Mouse (Mus musculus) small intestine, adult 2 months (tissue): Measurements from ENCODE around the gene Etv3. TPM values are rescaled to one million over a fixed set of nuclear protein-coding genes. Genes with fewer than 3 reads are reported as not detected.

Experiments used
- H3K27ac ChIP-seq: fragments of 200-500 bp; 2 replicates; pipeline ENCODE4 v1.5.1; 2012; ENCODE audit warnings: low read depth, low read length, control low read depth, inconsistent platforms; ENCODE audit not compliant: insufficient read depth
- H3K27me3 ChIP-seq: fragments of 200-500 bp; 2 replicates; pipeline ENCODE4 v1.6.1; 2012; ENCODE audit warnings: mild to moderate bottlenecking, moderate library complexity, low read length, inconsistent platforms; ENCODE audit not compliant: control insufficient read depth, insufficient read depth
- H3K36me3 ChIP-seq: fragments of 200-500 bp; 2 replicates; pipeline ENCODE4 v1.6.1; 2012; ENCODE audit warnings: mild to moderate bottlenecking, low read length, control low read depth, inconsistent platforms; ENCODE audit not compliant: control insufficient read depth, insufficient read depth
- H3K4me1 ChIP-seq: fragments of 200-500 bp; 2 replicates; pipeline ENCODE4 v1.6.1; 2012; ENCODE audit warnings: low read length, inconsistent platforms, mixed read lengths; ENCODE audit not compliant: control insufficient read depth, insufficient read depth, insufficient read length
- H3K4me3 ChIP-seq: fragments of 200-500 bp; 2 replicates; pipeline ENCODE4 v1.5.1; 2012; ENCODE audit warnings: low read depth, mild to moderate bottlenecking, control low read depth, inconsistent platforms, low read length, moderate library complexity
- CTCF ChIP-seq: fragments of 200-500 bp; IDR thresholded peaks from 2 replicates; pipeline ENCODE4 v1.5.1; 2012; ENCODE audit warnings: low read depth, mild to moderate bottlenecking, control low read depth, inconsistent platforms, low read length, moderate library complexity, mixed read lengths; ENCODE audit not compliant: insufficient replicate concordance, insufficient read length; ENCODE audit errors: extremely low read depth
- POLR2A ChIP-seq: fragments of 200-500 bp; IDR thresholded peaks from 2 replicates; pipeline ENCODE4 v1.6.1; 2012; ENCODE audit warnings: low read depth, mild to moderate bottlenecking, control low read depth, inconsistent platforms, low read length, moderate library complexity
- WGBS: fragments of 180-500 bp; shearing (Covaris S2); methylation state at CpG from one replicate; pipeline ENCODE4 v1.1.7; 2018; 5-methylcytosine and 5-hydroxymethylcytosine counted together
- polyA plus RNA-seq: library from polyadenylated mRNA; depleted of rRNA; stranded (reverse); fragments of >200 nt; gene quantifications from 2 replicates; pipeline ENCODE4 v1.2.3, GENCODE M21; 2012

Etv3 gene
- polyA plus RNA-seq, 1 experiment = 19.9 TPM

DNA sequence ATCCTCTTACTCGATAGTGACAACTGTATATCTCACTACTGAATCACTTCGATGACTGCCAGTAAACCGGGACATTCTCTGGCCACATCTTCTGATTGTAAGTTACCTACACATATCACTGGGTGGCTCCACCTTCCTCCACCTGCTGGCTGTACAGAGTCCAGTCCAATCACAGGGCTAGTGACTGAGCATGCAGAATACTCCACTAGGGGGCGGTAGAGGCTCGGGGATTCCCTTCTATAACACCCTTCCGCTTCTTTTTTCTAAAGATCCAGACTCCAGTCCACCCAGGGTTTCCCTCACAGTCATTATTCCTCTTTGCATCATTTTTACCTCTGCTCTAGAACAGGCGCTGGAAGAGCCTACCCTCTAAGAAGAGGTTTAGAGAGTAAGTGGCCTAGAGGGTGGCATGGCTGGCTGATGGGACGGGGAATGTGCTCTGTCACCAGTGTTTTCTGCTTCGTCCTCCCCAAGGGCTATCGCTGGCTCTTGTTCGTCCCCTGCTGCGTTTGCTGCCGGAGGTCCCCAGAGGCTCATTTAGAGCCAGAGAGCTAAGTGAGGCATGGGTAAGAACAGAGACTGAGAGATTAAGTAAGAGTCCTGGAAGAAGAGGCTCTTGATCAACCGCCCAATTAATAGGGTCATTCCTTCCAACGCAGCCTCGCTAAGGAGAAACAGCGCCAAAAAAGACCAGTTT, 16.9 kb upstream of the Etv3 start:
- 12% methylated on average over 17 of the region's 17 CpGs for WGBS
- TF ChIP-seq CTCF (peak; percentile 97; the same call in 1 of the 2 replicates), POLR2A (no peak)
- peaks cover 42% of the 10 kb centered on the region for H3K4me1 ChIP-seq
- peak overlapping the region; percentile 49 for H3K4me3 ChIP-seq
- H3K27me3 ChIP-seq = no peaks in the 10 kb centered on the region
- H3K27ac ChIP-seq = peak overlapping the region; percentile 91
- H3K36me3 ChIP-seq = no peaks in the 10 kb centered on the region

DNA sequence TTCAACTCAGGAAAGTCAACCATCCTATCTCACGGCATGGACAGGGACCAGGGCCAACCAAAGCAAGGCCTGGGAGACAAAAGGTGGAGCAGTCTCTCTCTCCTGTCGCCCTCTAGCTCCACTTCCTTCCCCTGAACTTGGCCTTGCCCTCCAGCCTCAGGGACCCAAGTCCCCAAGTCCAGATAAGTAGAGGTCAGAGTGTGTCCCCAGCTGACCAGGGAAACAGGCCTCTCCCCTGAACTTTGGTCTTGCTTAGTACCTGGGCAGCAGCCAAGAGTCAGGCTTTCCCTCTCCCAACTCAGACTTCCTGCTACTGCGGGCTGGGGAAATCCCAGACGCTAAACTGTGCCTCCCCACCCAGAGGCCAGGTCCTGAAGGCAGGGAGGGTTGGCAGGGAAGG, 16.1 kb upstream of the Etv3 start:
- H3K27ac ChIP-seq = peak overlapping the region; percentile 91
- 10% methylated on average over 4 of the region's 4 CpGs for WGBS

GRCm38 (mm10) chr3:87510832-87511231, 14.4 kb upstream of the Etv3 start:
- TF ChIP-seq POLR2A (no peak), CTCF (no peak)
- 0 out of 2 replicates have a peak overlapping the region, but pooled peaks have one; percentile 68 for H3K27ac ChIP-seq
- H3K4me3 ChIP-seq = no peak overlapping the region
- 94% methylated on average over 9 of the region's 9 CpGs for WGBS
- peaks cover 60% of the 10 kb centered on the region for H3K4me1 ChIP-seq
- H3K36me3 ChIP-seq = no peaks in the 10 kb centered on the region
- H3K27me3 ChIP-seq = no peaks in the 10 kb centered on the region

More for the DNA sequence above, 16.1 kb upstream of the Etv3 start:
- peaks cover 46% of the 10 kb centered on the region for H3K4me1 ChIP-seq
- H3K36me3 ChIP-seq = no peaks in the 10 kb centered on the region
- H3K27me3 ChIP-seq = no peaks in the 10 kb centered on the region
- H3K4me3 ChIP-seq = peak overlapping the region; percentile 49
- no peak for TF ChIP-seq POLR2A
- TF ChIP-seq CTCF = no peak

DNA sequence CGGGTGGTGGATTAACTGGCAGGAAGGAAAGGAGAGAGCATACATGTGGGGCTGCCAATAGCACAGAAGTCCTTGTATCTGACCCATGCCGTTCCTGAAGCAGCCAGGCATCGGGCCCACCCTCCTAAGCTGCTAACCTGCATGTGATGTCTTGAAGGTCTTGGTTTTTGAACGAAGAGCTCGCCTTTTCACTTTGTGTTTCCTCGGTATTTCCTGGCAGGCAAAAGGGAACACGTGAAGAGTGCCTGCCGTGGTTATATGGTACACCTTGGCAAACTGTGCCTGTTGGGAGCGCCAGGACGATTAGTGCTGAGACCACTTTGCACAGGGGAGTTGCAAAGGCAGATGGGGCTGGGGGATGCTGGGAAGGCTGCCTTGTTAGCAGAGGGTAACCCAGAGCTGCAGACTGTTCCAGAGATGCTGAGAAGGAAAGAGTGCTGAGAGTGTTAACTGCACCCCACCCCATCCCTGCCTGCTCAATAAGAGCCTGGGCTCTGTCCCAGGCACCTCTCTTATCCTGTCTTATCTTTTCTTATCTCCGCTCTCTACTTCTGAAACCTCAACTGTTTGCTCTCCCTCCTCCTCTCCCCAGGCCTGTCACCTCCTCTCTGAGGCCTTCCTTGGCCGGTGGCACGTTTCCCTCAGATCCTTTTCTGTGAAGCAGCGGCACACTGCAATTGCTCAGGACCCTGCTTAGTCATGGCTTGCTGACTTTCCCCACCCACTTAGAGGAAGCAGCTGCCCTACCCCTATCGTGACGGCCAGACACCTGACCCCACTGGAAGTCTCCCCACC, 13.0 kb upstream of the Etv3 start:
- WGBS = 14% methylated on average over 16 of the region's 16 CpGs
- peak overlapping the region; percentile 39 for H3K4me3 ChIP-seq
- peak overlapping the region; percentile 70 for H3K27ac ChIP-seq
- no peaks in the 10 kb centered on the region for H3K36me3 ChIP-seq
- no peaks in the 10 kb centered on the region for H3K27me3 ChIP-seq
- TF ChIP-seq CTCF (no peak), POLR2A (peak; percentile 30; the same call in 1 of the 2 replicates)
- peaks cover 64% of the 10 kb centered on the region for H3K4me1 ChIP-seq

DNA sequence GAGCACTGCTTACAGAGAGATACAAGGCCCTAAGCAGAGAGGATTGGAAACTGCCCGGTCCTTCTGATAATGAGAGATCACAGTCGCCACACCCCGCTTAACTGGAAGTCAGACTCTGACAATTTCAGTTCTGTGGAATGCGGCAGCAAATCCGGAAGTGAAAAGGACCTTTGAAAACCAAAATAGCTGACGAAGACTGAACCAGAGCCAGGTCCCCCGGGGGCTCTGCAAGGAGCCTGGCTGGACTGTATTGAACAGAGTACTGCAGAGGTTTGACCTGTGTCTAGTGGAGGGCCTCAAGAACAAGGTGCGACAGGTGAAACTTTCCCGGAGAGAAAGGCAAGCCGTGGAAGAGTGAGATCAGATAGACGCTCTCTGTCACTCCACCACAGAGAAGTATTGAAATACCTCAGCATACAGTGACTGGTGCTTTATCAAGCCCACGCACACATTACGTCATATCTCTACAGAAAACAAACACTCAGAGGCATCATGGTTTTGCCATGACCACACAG, 9.6 kb upstream of the Etv3 start:
- Histone ChIP-seq H3K4me3 (peak overlapping the region; percentile 47), H3K27ac (peak overlapping the region; percentile 95), H3K4me1 (peaks cover 46% of the 10 kb centered on the region), H3K27me3 (no peaks in the 10 kb centered on the region), H3K36me3 (no peaks in the 10 kb centered on the region)
- TF ChIP-seq POLR2A = no peak
- TF ChIP-seq CTCF = no peak
- 11% methylated on average over 13 of the region's 13 CpGs for WGBS

- TF ChIP-seq CTCF (no peak), POLR2A (no peak)
- no peak overlapping the region for H3K27ac ChIP-seq
Measured at GRCm38 (mm10) chr3:87518425-87518824, 6.8 kb upstream of the Etv3 start.

GRCm38 (mm10) chr3:87521126-87521525, 4.1 kb upstream of the Etv3 start:
- Histone ChIP-seq H3K36me3 (no peaks in the 10 kb centered on the region), H3K27me3 (no peaks in the 10 kb centered on the region), H3K4me1 (peaks cover 14% of the 10 kb centered on the region; the same call in 1 of the 2 replicates), H3K27ac (no peak overlapping the region; the same call in 1 of the 2 replicates), H3K4me3 (no peak overlapping the region)
- no peak for TF ChIP-seq CTCF
- TF ChIP-seq POLR2A = no peak
- 74% methylated on average over 4 of the region's 4 CpGs for WGBS

More at GRCm38 (mm10) chr3:87518425-87518824, 6.8 kb upstream of the Etv3 start:
- no peak overlapping the region for H3K4me3 ChIP-seq
- H3K27me3 ChIP-seq = no peaks in the 10 kb centered on the region
- H3K4me1 ChIP-seq = peaks cover 30% of the 10 kb centered on the region
- H3K36me3 ChIP-seq = no peaks in the 10 kb centered on the region
